Mouse (Mus musculus) heart, adult 2 months (tissue): Measurements from ENCODE around the gene Cntfr. TPM values are rescaled to one million over a fixed set of nuclear protein-coding genes. Genes with fewer than 3 reads are reported as not detected.

Experiments used
- DNase-seq, 2 experiments: peaks; one replicate each; pipeline ENCODE4 v3.0.0; 2021
- H3K27ac ChIP-seq: fragments of 200-600 bp; 2 replicates; pipeline ENCODE4 v1.8.1; 2022
- H3K27me3 ChIP-seq: fragments of 200-500 bp; 2 replicates; pipeline ENCODE4 v1.6.1; 2012; ENCODE audit warnings: mild to moderate bottlenecking, low read length, inconsistent platforms, mixed read lengths; ENCODE audit not compliant: control insufficient read depth, insufficient read depth
- H3K36me3 ChIP-seq: fragments of 200-500 bp; 2 replicates; pipeline ENCODE4 v1.6.1; 2012; ENCODE audit warnings: low read length, inconsistent platforms; ENCODE audit not compliant: control insufficient read depth, insufficient read depth
- H3K4me1 ChIP-seq: fragments of 200-500 bp; 2 replicates; pipeline ENCODE4 v1.6.1; 2011; ENCODE audit warnings: low read length; ENCODE audit not compliant: control insufficient read depth, insufficient read depth
- H3K4me3 ChIP-seq: fragments of 200-600 bp; 2 replicates; pipeline ENCODE4 v1.8.1; 2022
- H3K79me2 ChIP-seq: fragments of 200-500 bp; replicated peaks from 2 replicates; pipeline ENCODE4 v1.6.1; 2012; ENCODE audit warnings: mild to moderate bottlenecking, inconsistent platforms, low read length, moderate library complexity, mixed read lengths; ENCODE audit not compliant: control insufficient read depth, insufficient read depth
- H3K9ac ChIP-seq: fragments of 200-500 bp; 2 replicates; pipeline ENCODE4 v1.6.1; 2012; ENCODE audit warnings: low read depth, mild to moderate bottlenecking, control low read depth, inconsistent platforms, low read length, mixed read lengths
- CTCF ChIP-seq: fragments of 200-600 bp; IDR thresholded peaks from 2 replicates; pipeline ENCODE4 v1.8.1; 2022; ENCODE audit warnings: antibody characterized with exemption, mild to moderate bottlenecking, moderate library complexity
- EP300 ChIP-seq: fragments of 200-500 bp; IDR thresholded peaks from 2 replicates; pipeline ENCODE4 v1.6.1; 2011; ENCODE audit warnings: low read depth, low read length, control low read depth; ENCODE audit not compliant: insufficient read depth
- POLR2A ChIP-seq: fragments of 200-500 bp; IDR thresholded peaks from 2 replicates; pipeline ENCODE4 v1.6.1; 2011; ENCODE audit warnings: mild to moderate bottlenecking, low read depth, low read length, control low read depth; ENCODE audit not compliant: insufficient read depth
- WGBS: fragments of 180-500 bp; shearing (Covaris S2); methylation state at CpG from one replicate; pipeline ENCODE4 v1.1.7; 2018; 5-methylcytosine and 5-hydroxymethylcytosine counted together
- intact Hi-C: fragments of 180-260 bp; cut with DNase I; formaldehyde crosslinking; loops from one replicate; pipeline ENCODE4 v1.15.1; 2025
- polyA plus RNA-seq: library from polyadenylated mRNA; depleted of rRNA; stranded (reverse); fragments of >200 nt; gene quantifications from 2 replicates; pipeline ENCODE4 v1.2.3, GENCODE M21; 2012
- total RNA-seq, 2 experiments: library from RNA; stranded (reverse); gene quantifications; 2 replicates each; pipeline ENCODE4 v1.2.3; 2021

The Cntfr gene
- total and polyA plus RNA-seq, 3 experiments, result 4.1 to 11.4 (median 5.4) TPM

DNA sequence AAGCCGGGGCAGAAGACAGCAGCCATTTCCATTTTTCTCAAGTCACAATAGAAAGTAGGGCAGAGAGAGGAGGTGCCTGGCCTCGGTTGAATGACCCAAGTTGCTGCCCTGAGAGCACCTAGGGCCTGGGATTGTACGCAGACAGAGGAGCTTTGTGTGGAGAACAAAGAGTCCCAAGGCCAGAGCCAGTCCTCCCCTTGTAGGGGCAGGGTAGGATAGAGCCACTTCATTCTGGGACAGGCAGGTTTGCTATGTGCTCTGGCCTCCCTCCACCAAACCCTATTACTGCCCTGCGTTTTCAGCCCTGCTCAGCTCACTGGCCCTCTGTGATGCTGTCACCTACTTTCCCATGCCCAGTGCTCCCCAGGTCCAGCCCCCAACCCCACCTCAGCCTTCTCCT, 48.7 kb downstream of the Cntfr start:
- H3K36me3 ChIP-seq, result no peaks in the 10 kb centered on the region
- H3K4me1 ChIP-seq, result no peaks in the 10 kb centered on the region
- DNase-seq, result no peak
- H3K4me3 ChIP-seq, result no peak overlapping the region
- intact Hi-C loops, result no loop called here
- H3K27ac ChIP-seq, result no peak overlapping the region
- no peaks in the 10 kb centered on the region for H3K27me3 ChIP-seq
- H3K9ac ChIP-seq, result no peak overlapping the region
- 71% methylated on average over 4 of the region's 4 CpGs for WGBS
- H3K79me2 ChIP-seq, result no peaks in the 10 kb centered on the region
- TF ChIP-seq EP300 (no peak), CTCF (no peak), POLR2A (no peak)

GRCm38 (mm10) chr4:41645488-41645887, 51.4 kb downstream of the Cntfr start:
- no peak for DNase-seq
- Histone ChIP-seq H3K79me2 (no peaks in the 10 kb centered on the region), H3K27ac (no peak overlapping the region), H3K4me3 (no peak overlapping the region), H3K27me3 (no peaks in the 10 kb centered on the region), H3K9ac (no peak overlapping the region), H3K36me3 (no peaks in the 10 kb centered on the region), H3K4me1 (no peaks in the 10 kb centered on the region)
- intact Hi-C loops, result no loop called here
- 12% methylated on average over 5 of the region's 5 CpGs for WGBS
- TF ChIP-seq CTCF (peak; percentile 64), POLR2A (no peak)

DNA sequence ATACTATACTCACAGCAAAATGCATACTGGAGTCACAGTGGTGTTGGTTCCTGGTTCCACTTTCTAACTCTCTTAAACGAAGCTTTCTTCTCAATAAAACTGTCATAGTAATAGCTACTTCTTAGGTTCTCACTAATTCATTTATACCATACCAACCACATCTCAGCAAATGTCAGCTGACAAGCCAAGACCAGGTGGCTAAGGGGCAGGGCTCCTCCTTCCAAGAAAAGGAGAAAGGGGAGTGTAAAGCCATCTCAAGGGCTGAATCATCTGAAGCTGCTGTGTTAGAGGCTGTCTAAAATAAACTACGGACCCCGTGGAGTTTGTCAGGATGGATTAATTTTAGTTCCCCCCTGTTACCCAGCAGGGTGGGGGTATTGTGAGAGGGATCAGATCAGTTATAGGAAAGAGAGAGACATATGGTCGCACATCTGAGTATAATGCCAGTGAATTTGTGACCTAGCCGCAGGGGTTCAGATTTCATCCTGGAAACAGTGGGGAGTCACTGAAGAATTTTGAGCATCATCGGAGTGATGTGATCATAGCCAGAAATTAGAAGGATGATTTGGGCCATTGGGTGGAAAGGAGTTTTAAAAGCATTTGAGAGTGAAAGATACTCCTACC, 55.6 kb downstream of the Cntfr start:
- peaks cover 4% of the 10 kb centered on the region for H3K4me1 ChIP-seq
- no peaks in the 10 kb centered on the region for H3K79me2 ChIP-seq
- TF ChIP-seq CTCF, result no peak
- WGBS, result 93% methylated on average over 6 of the region's 6 CpGs
- intact Hi-C loops, result no loop called here
- no peak overlapping the region for H3K9ac ChIP-seq
- H3K27me3 ChIP-seq, result no peaks in the 10 kb centered on the region
- H3K36me3 ChIP-seq, result no peaks in the 10 kb centered on the region
- DNase-seq, result no peak
- H3K27ac ChIP-seq, result no peak overlapping the region
- no peak overlapping the region for H3K4me3 ChIP-seq

- H3K27me3 ChIP-seq, result no peaks in the 10 kb centered on the region
- peak within 1 kb of the TSS; percentile 63 for H3K4me3 ChIP-seq
- WGBS, result under 1% methylated on average over 72 of the region's 74 CpGs
- H3K9ac ChIP-seq, result peak within 1 kb of the TSS; percentile 77
- TF ChIP-seq CTCF (no peak), EP300 (no peak), POLR2A (no peak)
- H3K36me3 ChIP-seq, result no peaks in the 10 kb centered on the region
- intact Hi-C loops, result no loop called here
- H3K4me1 ChIP-seq, result peaks cover 5% of the 10 kb centered on the region
- no peaks in the 10 kb centered on the region for H3K79me2 ChIP-seq
- DNase-seq, result peak; percentile 95 to 97
- peak within 1 kb of the TSS; percentile 71 for H3K27ac ChIP-seq
Measured at GRCm38 (mm10) chr4:41639913-41640507, 56.9 kb downstream of the Cntfr start, which contains the start of gene Enho. Enho (minus strand) TSS chr4:41640324.

- DNase-seq, result no peak
- intact Hi-C loops, result no loop called here
- H3K4me1 ChIP-seq, result peaks cover 5% of the 10 kb centered on the region
- 45% methylated on average over 10 of the region's 10 CpGs for WGBS
- H3K9ac ChIP-seq, result peak overlapping the region; percentile 77
- peak overlapping the region; percentile 71 for H3K27ac ChIP-seq
- TF ChIP-seq CTCF (no peak), POLR2A (no peak), EP300 (no peak)
- no peaks in the 10 kb centered on the region for H3K36me3 ChIP-seq
- H3K4me3 ChIP-seq, result peak overlapping the region; percentile 63
- H3K79me2 ChIP-seq, result no peaks in the 10 kb centered on the region
- H3K27me3 ChIP-seq, result no peaks in the 10 kb centered on the region
Measured at GRCm38 (mm10) chr4:41639214-41639841, 57.6 kb downstream of the Cntfr start.

GRCm38 (mm10) chr4:41638828-41639213, 58.1 kb downstream of the Cntfr start:
- DNase-seq, result no peak
- H3K79me2 ChIP-seq, result no peaks in the 10 kb centered on the region
- no peak overlapping the region for H3K9ac ChIP-seq
- no peaks in the 10 kb centered on the region for H3K36me3 ChIP-seq
- WGBS, result 94% methylated on average over 6 of the region's 6 CpGs
- no peaks in the 10 kb centered on the region for H3K27me3 ChIP-seq
- H3K27ac ChIP-seq, result no peak overlapping the region
- H3K4me3 ChIP-seq, result no peak overlapping the region
- TF ChIP-seq CTCF (no peak), EP300 (no peak), POLR2A (no peak)
- peaks cover 5% of the 10 kb centered on the region for H3K4me1 ChIP-seq
- intact Hi-C loops, result no loop called here
